Mouse (Mus musculus): ENCODE data around the gene Ugt1a1. TPM values are rescaled to one million over a fixed set of nuclear protein-coding genes. Genes with fewer than 3 reads are reported as not detected.

Ugt1a1 gene
- total and polyA plus RNA-seq, 2 experiments from 2014 or later, result 0.09 to 0.42 TPM

- Histone ChIP-seq H3K4me1 (ENCODE audit: insufficient read depth, low read length) (no peaks in the 10 kb centered on the region), H3K27ac (no peak overlapping the region), H3K27me3 (ENCODE audit: insufficient read depth, low read length) (no peaks in the 10 kb centered on the region), H3K4me2 (ENCODE audit: low read depth, low read length) (no peak overlapping the region), H3K4me3 (ENCODE audit: low read length) (no peak overlapping the region), H3K9me3 (ENCODE audit: low read length) (no peaks in the 10 kb centered on the region), H3K36me3 (ENCODE audit: insufficient read depth, low read length) (peaks cover 92% of the 10 kb centered on the region), H3K9ac (replicated peaks; ENCODE audit: low read length) (no peak overlapping the region)
- DNase-seq (ENCODE audit: low spot score) (no peak), ATAC-seq (no peak)
- WGBS, result 75% methylated on average over 4 of the region's 4 CpGs
- no peak for TF ChIP-seq CTCF (IDR thresholded peaks at IDR 0.05; ENCODE audit: low read depth)
Measured at GRCm38 (mm10) chr1:88264869-88265240, 53.1 kb downstream of the Ugt1a1 start.

GRCm38 (mm10) chr1:88266123-88266522 lies 54.4 kb downstream of the Ugt1a1 start:
- Histone ChIP-seq H3K27ac (no peak overlapping the region), H3K4me2 (ENCODE audit: low read depth, low read length) (no peak overlapping the region), H3K9ac (replicated peaks; ENCODE audit: low read length) (no peak overlapping the region), H3K27me3 (ENCODE audit: insufficient read depth, low read length) (no peaks in the 10 kb centered on the region), H3K9me3 (ENCODE audit: low read length) (no peaks in the 10 kb centered on the region), H3K36me3 (ENCODE audit: insufficient read depth, low read length) (peaks cover 87% of the 10 kb centered on the region), H3K4me1 (ENCODE audit: insufficient read depth, low read length) (no peaks in the 10 kb centered on the region), H3K4me3 (ENCODE audit: low read length) (no peak overlapping the region)
- ATAC-seq (no peak), DNase-seq (ENCODE audit: low spot score) (no peak)
- TF ChIP-seq CTCF (IDR thresholded peaks at IDR 0.05; ENCODE audit: low read depth), result no peak
- WGBS, result 89% methylated on average over 13 of the region's 13 CpGs

- 94% methylated on average over 6 of the region's 6 CpGs for WGBS
- DNase-seq (ENCODE audit: low spot score), result no peak
- no peak for ATAC-seq
Measured at GRCm38 (mm10) chr1:88267489-88267888, 55.7 kb downstream of the Ugt1a1 start.

GRCm38 (mm10) chr1:88268070-88268469 lies 56.3 kb downstream of the Ugt1a1 start:
- no peak for ATAC-seq
- peaks cover 76% of the 10 kb centered on the region for H3K36me3 ChIP-seq (ENCODE audit: insufficient read depth, low read length)
- H3K27ac ChIP-seq, result no peak overlapping the region
- no peak overlapping the region for H3K4me3 ChIP-seq (ENCODE audit: low read length)
- WGBS, result 85% methylated on average over 6 of the region's 6 CpGs
- no peaks in the 10 kb centered on the region for H3K27me3 ChIP-seq (ENCODE audit: insufficient read depth, low read length)
- H3K4me1 ChIP-seq (ENCODE audit: insufficient read depth, low read length), result no peaks in the 10 kb centered on the region
- no peak overlapping the region for H3K9ac ChIP-seq (replicated peaks; ENCODE audit: low read length)
- no peaks in the 10 kb centered on the region for H3K9me3 ChIP-seq (ENCODE audit: low read length)
- no peak overlapping the region for H3K4me2 ChIP-seq (ENCODE audit: low read depth, low read length)
- no peak for TF ChIP-seq CTCF (IDR thresholded peaks at IDR 0.05; ENCODE audit: low read depth)
- DNase-seq (ENCODE audit: low spot score), result no peak

More at GRCm38 (mm10) chr1:88267489-88267888, 55.7 kb downstream of the Ugt1a1 start:
- no peak overlapping the region for H3K9ac ChIP-seq (replicated peaks; ENCODE audit: low read length)
- no peak overlapping the region for H3K4me2 ChIP-seq (ENCODE audit: low read depth, low read length)
- H3K27me3 ChIP-seq (ENCODE audit: insufficient read depth, low read length), result no peaks in the 10 kb centered on the region
- no peak overlapping the region for H3K27ac ChIP-seq
- H3K4me1 ChIP-seq (ENCODE audit: insufficient read depth, low read length), result no peaks in the 10 kb centered on the region
- H3K36me3 ChIP-seq (ENCODE audit: insufficient read depth, low read length), result peaks cover 76% of the 10 kb centered on the region
- no peak overlapping the region for H3K4me3 ChIP-seq (ENCODE audit: low read length)
- H3K9me3 ChIP-seq (ENCODE audit: low read length), result no peaks in the 10 kb centered on the region
- no peak for TF ChIP-seq CTCF (IDR thresholded peaks at IDR 0.05; ENCODE audit: low read depth)

Other genes with a start within 250 kb of the Ugt1a1 start
- gene Usp40, start 203.4 kb upstream of the Ugt1a1 start, total RNA-seq (2014; rRNA removed), result 12.0 and 18.2 TPM in 2 replicates
- 9.2 and 11.5 TPM in 2 replicates for gene Usp40, start 203.4 kb upstream of the Ugt1a1 start, polyA plus RNA-seq (2015; fragmentation: Nextera tagmentation; extraction: Ambion mirVana)
- not detected in 2 replicates for gene Ugt1a10, start 156.6 kb upstream of the Ugt1a1 start, total RNA-seq (2014; rRNA removed)
- gene Ugt1a10, start 156.6 kb upstream of the Ugt1a1 start, polyA plus RNA-seq (2015; fragmentation: Nextera tagmentation; extraction: Ambion mirVana), result not detected in 2 replicates
- not detected in 2 replicates for gene Ugt1a9, start 141.2 kb upstream of the Ugt1a1 start, total RNA-seq (2014; rRNA removed)
- gene Ugt1a9, start 141.2 kb upstream of the Ugt1a1 start, polyA plus RNA-seq (2015; fragmentation: Nextera tagmentation; extraction: Ambion mirVana), result not detected in 2 replicates
- gene Ugt1a8, start 124.1 kb upstream of the Ugt1a1 start, total RNA-seq (2014; rRNA removed), result not detected in 2 replicates
- not detected in 2 replicates for gene Ugt1a8, start 124.1 kb upstream of the Ugt1a1 start, polyA plus RNA-seq (2015; fragmentation: Nextera tagmentation; extraction: Ambion mirVana)
- 1.0 and 1.3 TPM in 2 replicates for gene Ugt1a7c, start 116.9 kb upstream of the Ugt1a1 start, total RNA-seq (2014; rRNA removed)
- 1.3 and 2.1 TPM in 2 replicates for gene Ugt1a7c, start 116.9 kb upstream of the Ugt1a1 start, polyA plus RNA-seq (2015; fragmentation: Nextera tagmentation; extraction: Ambion mirVana)
- 0.32 and 3.0 TPM in 2 replicates for gene Ugt1a6b, start 108.7 kb upstream of the Ugt1a1 start, total RNA-seq (2014; rRNA removed)
- gene Ugt1a6b, start 108.7 kb upstream of the Ugt1a1 start, polyA plus RNA-seq (2015; fragmentation: Nextera tagmentation; extraction: Ambion mirVana), result 3.4 and 3.8 TPM in 2 replicates
- gene Ugt1a6a, start 77.2 kb upstream of the Ugt1a1 start, total RNA-seq (2014; rRNA removed), result 5.0 and 5.5 TPM in 2 replicates
- 6.3 and 7.6 TPM in 2 replicates for gene Ugt1a6a, start 77.2 kb upstream of the Ugt1a1 start, polyA plus RNA-seq (2015; fragmentation: Nextera tagmentation; extraction: Ambion mirVana)
- gene Ugt1a5, start 45.9 kb upstream of the Ugt1a1 start, total RNA-seq (2014; rRNA removed), result 0.26 TPM in 1 of 2 replicates, not detected in the other
- gene Ugt1a5, start 45.9 kb upstream of the Ugt1a1 start, polyA plus RNA-seq (2015; fragmentation: Nextera tagmentation; extraction: Ambion mirVana), result not detected in 2 replicates
- not detected in 2 replicates for gene Ugt1a2, start 11.4 kb upstream of the Ugt1a1 start, total RNA-seq (2014; rRNA removed)
- gene Ugt1a2, start 11.4 kb upstream of the Ugt1a1 start, polyA plus RNA-seq (2015; fragmentation: Nextera tagmentation; extraction: Ambion mirVana), result not detected in 2 replicates
- 4.7 and 7.5 TPM in 2 replicates for gene Dnajb3, start 6.2 kb upstream of the Ugt1a1 start, total RNA-seq (2014; rRNA removed)
- 8.6 and 11.7 TPM in 2 replicates for gene Dnajb3, start 6.2 kb upstream of the Ugt1a1 start, polyA plus RNA-seq (2015; fragmentation: Nextera tagmentation; extraction: Ambion mirVana)
- gene Mroh2a, start 15.0 kb downstream of the Ugt1a1 start, total RNA-seq (2014; rRNA removed), result 0.16 TPM in 1 of 2 replicates, not detected in the other
- 0.23 and 0.55 TPM in 2 replicates for gene Mroh2a, start 15.0 kb downstream of the Ugt1a1 start, polyA plus RNA-seq (2015; fragmentation: Nextera tagmentation; extraction: Ambion mirVana)
- 82.8 and 86.3 TPM in 2 replicates for gene Hjurp, start 65.7 kb downstream of the Ugt1a1 start, total RNA-seq (2014; rRNA removed)
- 47.2 and 47.7 TPM in 2 replicates for gene Hjurp, start 65.7 kb downstream of the Ugt1a1 start, polyA plus RNA-seq (2015; fragmentation: Nextera tagmentation; extraction: Ambion mirVana)
- 0.05 and 0.14 TPM in 2 replicates for gene Trpm8, start 65.7 kb downstream of the Ugt1a1 start, total RNA-seq (2014; rRNA removed)
- 0.11 and 0.15 TPM in 2 replicates for gene Trpm8, start 65.7 kb downstream of the Ugt1a1 start, polyA plus RNA-seq (2015; fragmentation: Nextera tagmentation; extraction: Ambion mirVana)
- not detected in 2 replicates for gene Spp2, start 195.0 kb downstream of the Ugt1a1 start, total RNA-seq (2014; rRNA removed)
- 0.26 and 0.48 TPM in 2 replicates for gene Spp2, start 195.0 kb downstream of the Ugt1a1 start, polyA plus RNA-seq (2015; fragmentation: Nextera tagmentation; extraction: Ambion mirVana)

Data from hindbrain, postnatal 0 days (tissue).